Mouse (Mus musculus) E14TG2a.4 (cell line): ENCODE results near the gene Grin2a.

Source experiments
- CTCF ChIP-seq: conservative IDR thresholded peaks from 2 replicates; pipeline ENCODE4 v1.5.1; 2014; ENCODE audit warnings: low read length
- NANOG ChIP-seq: IDR thresholded peaks from 2 replicates; pipeline ENCODE4 v1.6.1; 2014; ENCODE audit warnings: borderline replicate concordance, low read length, mixed read lengths
- POU5F1 ChIP-seq: IDR thresholded peaks from 2 replicates; pipeline ENCODE4 v1.6.1; 2014; ENCODE audit warnings: low read length, borderline replicate concordance

DNA sequence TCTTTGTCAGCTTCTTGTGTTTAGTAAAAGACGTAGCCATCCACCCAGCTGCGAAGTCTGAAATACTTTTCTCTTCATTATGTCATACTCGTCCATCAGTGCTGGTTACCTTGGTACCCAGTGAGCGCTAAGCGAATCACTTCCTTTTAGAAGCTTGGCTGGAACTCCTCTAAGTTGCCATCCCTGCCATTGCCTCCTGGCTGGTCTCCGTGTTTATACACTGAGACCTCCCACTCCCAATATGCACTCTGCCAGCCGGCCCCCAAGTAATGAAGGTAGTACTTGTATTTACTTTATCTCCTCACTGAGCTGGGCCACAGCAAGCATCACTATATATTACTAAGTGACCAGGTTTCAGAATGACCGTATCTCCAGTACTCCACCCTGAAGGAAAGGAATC, 242.8 kb downstream of the Grin2a start:
- TF ChIP-seq CTCF: no peak
- TF ChIP-seq NANOG: no peak
- TF ChIP-seq POU5F1: no peak
